Mouse (Mus musculus): ENCODE data around the gene Fam171a2.
"Not testable (repeated sequence)": the region's sequence is repeated elsewhere in the genome, so short reads cannot be mapped to it uniquely, and the experiment has no call there.

Gene Fam171a2

GRCm38 (mm10) chr11:102394421-102395124 lies 52.9 kb downstream of the Fam171a2 start:
- DNase-seq (ENCODE audit: low spot score in 2 of 2): no peak

DNA sequence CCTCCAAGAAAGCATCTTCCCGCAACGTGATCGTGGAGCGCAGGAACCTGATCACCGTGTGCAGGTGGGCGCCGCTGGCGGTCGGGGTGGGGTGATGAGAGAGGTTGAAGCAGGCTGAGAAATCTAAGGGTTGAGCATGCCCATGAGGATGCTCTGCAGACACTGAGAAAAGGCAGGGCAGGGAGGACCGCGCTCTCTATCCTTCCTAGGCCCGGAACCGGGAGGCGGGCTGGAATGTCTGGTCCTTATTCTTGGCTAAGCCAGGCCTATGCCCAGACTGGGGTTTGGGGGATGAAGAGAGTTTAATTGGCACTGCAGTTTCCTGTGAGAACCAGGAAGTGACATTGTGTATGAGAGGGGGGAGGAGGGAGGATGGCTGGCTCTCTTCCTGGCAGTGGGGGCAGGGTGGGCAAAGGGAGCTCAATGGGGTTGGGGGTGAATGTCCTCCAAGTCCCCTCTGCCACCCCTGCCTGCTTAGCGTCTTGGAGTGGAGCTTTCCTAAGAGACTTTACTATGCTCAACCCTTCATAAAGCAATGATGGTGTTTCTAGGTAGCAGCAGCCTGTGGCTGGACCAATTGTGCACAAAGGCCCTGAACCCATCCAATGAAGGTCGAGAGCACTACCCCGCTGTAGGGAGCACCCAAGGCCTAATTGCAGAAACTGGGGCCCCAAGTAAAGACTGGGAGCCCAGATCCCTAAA lies 53.6 kb downstream of the Fam171a2 start:
- DNase-seq (ENCODE audit: low spot score in 2 of 2): peak; percentile 58

DNA sequence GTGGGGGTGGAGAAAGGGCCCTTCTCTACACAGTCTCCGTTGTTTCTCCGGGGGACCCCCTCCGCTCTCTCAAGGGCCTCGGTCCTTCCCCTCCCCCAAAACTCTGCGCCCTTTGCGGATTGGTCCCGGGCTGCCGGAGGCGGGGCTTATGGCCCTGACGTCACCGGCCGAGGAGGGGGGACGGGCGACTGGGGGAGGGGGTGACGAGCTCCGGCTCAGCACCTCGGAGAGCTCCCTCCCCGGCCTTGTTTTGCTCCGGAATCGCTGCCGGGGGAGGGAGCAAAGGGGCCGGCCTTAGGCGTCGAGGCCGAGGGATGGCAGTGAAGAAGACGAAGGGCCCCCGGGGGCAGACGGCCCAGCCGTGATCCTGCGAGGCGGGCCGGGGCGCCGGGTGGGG lies 54.2 kb downstream of the Fam171a2 start, which contains the start of gene Rundc3a:
TSS of gene Rundc3a (plus strand) at position 166 of the 397 bp plus-strand sequence.
- DNase-seq (ENCODE audit: low spot score in 2 of 2): peak; percentile 95

DNA sequence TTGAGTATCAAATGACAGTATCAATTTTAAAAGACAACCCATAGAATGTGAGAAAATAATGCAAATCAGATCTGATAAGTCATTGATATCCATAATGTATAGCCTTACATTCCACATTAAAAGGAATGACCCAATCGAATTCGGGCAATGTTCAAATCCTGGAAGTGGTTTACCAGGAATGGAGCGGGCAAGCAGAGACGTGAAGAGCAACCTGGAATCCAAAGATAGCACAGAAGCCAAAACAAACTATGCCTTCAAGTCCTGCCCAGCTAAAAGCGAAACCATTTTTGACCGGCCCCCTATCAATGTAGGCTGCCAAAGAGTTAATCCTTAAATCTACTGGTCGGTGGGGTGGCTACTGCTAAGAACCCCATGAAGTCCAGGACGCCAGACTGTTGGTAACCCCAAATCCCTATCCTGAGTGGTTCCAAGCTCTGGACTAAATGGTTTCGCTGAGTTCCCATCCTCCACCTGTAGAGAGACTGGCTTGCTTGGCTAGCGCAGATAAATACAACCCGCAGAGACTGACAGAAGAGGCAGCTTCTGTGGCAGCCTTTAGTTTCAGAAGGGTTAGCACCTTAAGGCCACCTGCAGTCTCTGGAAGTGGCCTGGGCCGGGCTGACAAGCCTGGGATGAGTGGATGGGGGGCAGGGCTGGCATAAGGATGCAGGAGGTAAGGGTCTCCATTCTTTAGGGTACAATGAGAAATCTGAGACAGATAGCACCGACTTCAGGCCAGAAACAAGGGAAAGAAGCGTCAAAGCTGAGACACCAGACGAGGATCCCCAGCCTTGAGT lies 54.8 kb downstream of the Fam171a2 start:
- no peak for DNase-seq (ENCODE audit: low spot score in 2 of 2)

DNA sequence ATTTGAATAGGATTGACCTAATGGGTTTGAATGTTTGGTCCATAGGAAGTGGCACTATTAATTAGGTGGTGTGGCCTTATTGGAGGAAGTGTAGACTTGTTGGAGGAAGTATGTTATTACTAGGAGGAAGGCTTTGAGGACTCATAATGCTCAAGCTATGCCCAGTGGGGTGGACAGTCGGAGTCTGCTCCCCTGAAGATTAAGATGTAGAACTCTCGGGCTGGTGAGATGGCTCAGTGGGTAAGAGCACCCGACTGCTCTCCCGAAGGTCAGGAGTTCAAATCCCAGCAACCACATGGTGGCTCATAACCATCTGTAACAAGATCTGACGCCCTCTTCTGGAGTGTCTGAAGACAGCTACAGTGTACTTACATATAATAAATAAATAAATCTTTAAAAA lies 58.0 kb downstream of the Fam171a2 start:
- DNase-seq (ENCODE audit: low spot score in 2 of 2): not testable (repeated sequence)
